Mouse (Mus musculus) brain, embryonic 14.5 days (tissue): ENCODE measurements around the gene Olfr1441.

Source experiments
- CTCF ChIP-seq: fragments of 200-500 bp; IDR thresholded peaks from 2 replicates; pipeline ENCODE4 v1.5.1; 2012; ENCODE audit warnings: inconsistent platforms, mild to moderate bottlenecking, moderate library complexity, borderline replicate concordance; ENCODE audit not compliant: insufficient read depth, insufficient read length; ENCODE audit errors: extremely low read depth
- POLR2A ChIP-seq: fragments of 200-500 bp; IDR thresholded peaks from 2 replicates; pipeline ENCODE4 v1.6.1; 2012; ENCODE audit warnings: mild to moderate bottlenecking, inconsistent platforms, borderline replicate concordance; ENCODE audit not compliant: poor library complexity, insufficient read depth, insufficient read length, severe bottlenecking; ENCODE audit errors: extremely low read depth

- TF ChIP-seq POLR2A (no peak), CTCF (no peak)
Measured at GRCm38 (mm10) chr19:12418312-12418711, 1.1 kb downstream of the Olfr1441 start.
